Mouse (Mus musculus) cerebellum, postnatal 14 days (tissue): ENCODE data around the gene Gm14147.
"Not testable (repeated sequence)": the region's sequence is repeated elsewhere in the genome, so short reads cannot be mapped to it uniquely, and the experiment has no call there.

Source experiments
- DNase-seq, 2 experiments: peaks; one replicate each; pipeline ENCODE4 v3.0.0; 2021; ENCODE audit warnings: mixed read lengths in 2 of 2

Gm14147 gene

GRCm38 (mm10) chr2:151097945-151098344 is at the start of gene Gm14147:
Gene Gm14147, plus strand, starts transcription at chr2:151098245.
- DNase-seq, result not testable (repeated sequence)

GRCm38 (mm10) chr2:151056637-151057036 is 41.4 kb upstream of the Gm14147 start:
- no peak for DNase-seq

GRCm38 (mm10) chr2:151092250-151092649 is 5.8 kb upstream of the Gm14147 start, which contains the start of gene Gm14151:
Gene Gm14151, minus strand, starts transcription at chr2:151092350.
- DNase-seq, result not testable (repeated sequence)
